Mouse (Mus musculus): ENCODE measurements around the gene Slc38a9.

Slc38a9 gene

DNA sequence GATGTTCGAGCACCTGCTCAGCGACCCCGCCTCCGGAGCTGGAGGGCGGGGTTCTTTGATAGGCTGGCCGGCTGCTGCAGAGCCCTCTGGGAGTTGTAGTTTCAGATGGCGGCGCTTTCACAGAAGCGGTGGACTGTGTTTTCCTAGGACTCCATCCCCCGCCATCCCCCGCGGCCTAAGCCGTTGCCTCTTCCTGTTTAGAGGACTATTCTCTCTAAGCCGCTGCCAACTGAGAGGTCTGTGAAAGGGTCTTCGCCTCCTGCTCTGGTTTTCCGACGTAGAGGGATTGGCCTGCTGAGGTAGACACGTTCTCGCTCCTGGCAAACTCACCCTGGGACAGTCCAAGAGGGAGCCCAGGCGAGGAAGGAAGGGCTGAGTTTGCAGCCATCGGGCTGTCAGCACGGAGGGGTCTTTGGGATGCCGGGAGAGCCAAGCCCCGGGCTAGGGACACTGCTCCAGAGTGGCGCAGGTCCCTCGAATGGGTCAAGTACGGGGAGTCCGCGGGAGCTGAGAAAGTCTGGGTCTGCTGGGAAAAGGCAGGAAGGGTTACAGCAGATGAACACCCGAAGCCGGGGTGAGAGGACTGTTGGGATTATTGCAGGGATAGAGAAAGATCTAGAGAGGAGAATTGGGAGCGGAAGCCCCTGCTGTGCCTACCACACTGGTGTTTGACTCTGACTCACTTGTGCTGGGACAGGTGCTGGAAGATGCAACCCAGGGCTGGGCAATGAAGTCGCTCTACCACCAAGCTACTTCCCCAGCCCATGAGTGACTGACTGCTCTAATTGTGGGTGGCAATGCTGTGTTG is at the start of gene Slc38a9:
Slc38a9 (plus strand) TSS at position 178 of the 808 bp plus-strand sequence.
- peak; percentile 96 for DNase-seq (ENCODE audit: low read depth, low spot score)

- DNase-seq (ENCODE audit: low read depth, low spot score): peak; percentile 16
Observed at GRCm38 (mm10) chr13:112621592-112621991, 39.0 kb upstream of the Slc38a9 start.

DNA sequence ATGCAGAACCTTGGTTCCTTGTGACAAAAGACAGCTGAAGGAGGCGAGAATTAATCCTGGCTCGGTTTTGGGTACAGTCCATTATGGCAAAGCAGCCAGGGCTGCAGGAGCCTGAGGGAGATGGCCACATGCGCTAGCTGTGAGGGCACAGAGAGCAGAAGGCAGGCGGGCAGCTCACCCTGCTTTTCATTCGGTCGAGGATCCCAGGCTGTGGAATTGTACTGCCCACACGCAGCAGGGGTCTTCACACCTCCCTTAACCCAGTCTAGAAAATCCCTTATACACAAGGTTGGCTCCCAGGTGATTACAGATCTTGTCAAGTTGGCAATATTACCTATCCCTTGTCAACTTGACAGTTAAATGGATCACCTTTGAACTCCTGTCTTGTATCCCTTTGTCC is 36.9 kb upstream of the Slc38a9 start:
- no peak for DNase-seq (ENCODE audit: low read depth, low spot score)

DNA sequence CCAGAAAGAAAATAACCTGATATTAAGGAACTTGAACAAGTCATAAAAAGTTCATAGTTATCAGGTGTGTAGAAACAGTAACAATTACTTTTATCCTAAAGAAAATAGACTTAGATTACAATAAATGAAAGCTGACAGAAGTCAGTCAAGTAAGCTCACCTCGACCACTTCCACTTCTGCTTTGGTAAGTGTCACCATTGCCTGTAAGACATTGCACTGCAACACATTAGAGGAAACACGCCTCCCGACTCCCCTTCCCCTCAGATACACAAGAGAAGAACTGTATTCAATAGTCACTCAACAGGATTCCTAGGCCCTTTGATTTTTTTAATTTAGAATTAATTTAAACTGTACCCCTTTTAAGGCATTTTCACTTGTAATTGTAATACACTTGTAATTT is 35.9 kb upstream of the Slc38a9 start:
- peak; percentile 67 for DNase-seq (ENCODE audit: low read depth, low spot score)

GRCm38 (mm10) chr13:112625566-112625965 is 35.0 kb upstream of the Slc38a9 start:
- DNase-seq (ENCODE audit: low read depth, low spot score): no peak

GRCm38 (mm10) chr13:112635174-112635837 is 25.2 kb upstream of the Slc38a9 start:
- DNase-seq (ENCODE audit: low read depth, low spot score): peak; percentile 17

DNA sequence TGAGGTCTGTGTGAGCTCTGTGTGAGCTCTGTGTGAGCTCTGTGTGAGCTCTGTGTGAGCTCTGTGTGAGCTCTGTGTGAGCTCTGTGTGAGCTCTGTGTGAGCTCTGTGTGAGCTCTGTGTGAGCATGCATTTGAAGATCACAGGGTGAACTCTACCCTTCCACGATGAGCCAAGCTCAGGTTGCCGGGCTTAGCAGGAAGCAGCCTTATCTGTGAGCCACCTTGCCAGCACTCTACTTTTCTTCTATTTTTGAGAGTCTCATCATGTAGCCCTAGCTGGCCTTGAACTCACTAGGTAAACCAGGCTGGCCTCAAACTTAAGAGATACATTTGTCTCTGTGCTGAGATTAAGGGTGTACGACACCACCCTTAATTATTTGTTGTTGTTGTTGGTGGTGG is 24.1 kb upstream of the Slc38a9 start:
- DNase-seq (ENCODE audit: low read depth, low spot score): no peak

DNA sequence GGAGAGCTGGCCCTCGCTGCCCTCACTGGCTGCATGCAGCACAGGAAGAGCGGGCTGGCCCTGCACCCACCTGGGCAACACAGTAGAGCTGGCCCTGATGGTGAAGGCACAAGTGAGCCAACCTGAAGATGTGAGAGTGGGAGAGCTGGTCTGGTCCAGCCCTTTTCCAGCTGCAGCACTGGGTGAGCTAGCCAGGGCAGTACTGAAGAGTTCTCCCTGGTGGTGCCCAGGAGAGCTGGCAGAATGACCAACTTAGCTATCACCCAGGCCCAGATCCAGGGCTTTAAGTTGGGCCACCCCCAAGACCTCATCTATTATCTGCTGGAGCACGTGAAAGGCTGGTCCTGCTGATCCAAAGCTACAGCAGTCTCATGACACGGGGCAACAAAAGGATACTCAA is 21.4 kb upstream of the Slc38a9 start:
- no peak for DNase-seq (ENCODE audit: low read depth, low spot score)

GRCm38 (mm10) chr13:112642897-112643296 is 17.7 kb upstream of the Slc38a9 start:
- DNase-seq (ENCODE audit: low read depth, low spot score): no peak

- DNase-seq (ENCODE audit: low read depth, low spot score): no peak
Observed at GRCm38 (mm10) chr13:112644996-112645395, 15.6 kb upstream of the Slc38a9 start.

DNA sequence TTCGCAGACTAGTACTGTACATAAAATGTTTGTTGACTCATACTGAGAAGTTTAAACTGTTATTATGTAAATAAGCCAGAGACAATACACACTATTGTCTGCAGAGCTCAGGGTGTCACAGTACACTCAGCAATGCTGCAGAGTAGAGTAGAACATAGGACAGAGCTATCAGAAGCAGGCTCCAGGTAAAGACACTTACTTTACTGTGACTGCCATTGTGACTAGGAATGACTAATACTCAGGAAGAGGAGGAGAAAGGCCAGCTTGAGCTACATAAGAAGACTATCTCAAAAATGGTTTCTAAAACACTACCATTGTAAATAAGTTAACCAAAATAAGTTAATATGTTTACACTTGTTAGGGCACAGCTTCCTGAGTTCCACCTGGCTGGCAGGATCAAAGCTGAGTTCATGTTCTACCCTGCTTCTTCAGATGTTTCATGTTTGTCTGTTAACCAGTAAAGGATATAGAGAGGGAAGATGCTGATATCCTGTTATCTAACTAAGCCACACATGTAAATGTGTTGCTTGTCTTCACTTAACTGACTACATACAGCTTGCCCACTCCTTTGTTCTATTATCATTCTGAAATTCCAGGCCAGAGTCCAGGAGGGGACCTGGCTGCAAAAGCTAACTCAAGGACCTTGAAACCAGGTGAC is 14.9 kb upstream of the Slc38a9 start:
- peak; percentile 26 for DNase-seq (ENCODE audit: low read depth, low spot score)

- no peak for DNase-seq (ENCODE audit: low read depth, low spot score)
Observed at GRCm38 (mm10) chr13:112651183-112651582, 9.4 kb upstream of the Slc38a9 start.

DNA sequence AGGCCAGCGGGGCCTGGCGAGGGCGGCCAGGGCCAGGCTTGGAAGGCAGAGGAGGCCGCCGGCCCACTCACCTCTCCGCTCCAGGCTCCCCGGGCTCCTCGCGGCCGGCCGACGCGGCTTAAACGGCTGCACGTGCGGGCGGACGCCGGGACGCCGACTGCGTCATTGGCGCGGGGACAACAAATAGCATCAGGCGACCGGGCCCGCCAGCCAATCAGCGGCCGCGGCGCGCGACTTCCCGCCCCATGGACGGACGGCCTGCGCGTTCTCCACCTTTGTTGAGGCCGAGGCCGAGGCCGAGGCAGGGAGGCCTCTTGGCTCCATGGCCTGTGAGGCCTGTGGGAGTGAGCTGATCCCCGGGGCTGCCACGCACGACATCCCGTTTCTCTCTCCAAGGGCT is 8.3 kb upstream of the Slc38a9 start, which contains the start of gene Ddx4:
Ddx4 (minus strand) TSS at position 271 of the 400 bp plus-strand sequence.
- DNase-seq (ENCODE audit: low read depth, low spot score): no peak

DNA sequence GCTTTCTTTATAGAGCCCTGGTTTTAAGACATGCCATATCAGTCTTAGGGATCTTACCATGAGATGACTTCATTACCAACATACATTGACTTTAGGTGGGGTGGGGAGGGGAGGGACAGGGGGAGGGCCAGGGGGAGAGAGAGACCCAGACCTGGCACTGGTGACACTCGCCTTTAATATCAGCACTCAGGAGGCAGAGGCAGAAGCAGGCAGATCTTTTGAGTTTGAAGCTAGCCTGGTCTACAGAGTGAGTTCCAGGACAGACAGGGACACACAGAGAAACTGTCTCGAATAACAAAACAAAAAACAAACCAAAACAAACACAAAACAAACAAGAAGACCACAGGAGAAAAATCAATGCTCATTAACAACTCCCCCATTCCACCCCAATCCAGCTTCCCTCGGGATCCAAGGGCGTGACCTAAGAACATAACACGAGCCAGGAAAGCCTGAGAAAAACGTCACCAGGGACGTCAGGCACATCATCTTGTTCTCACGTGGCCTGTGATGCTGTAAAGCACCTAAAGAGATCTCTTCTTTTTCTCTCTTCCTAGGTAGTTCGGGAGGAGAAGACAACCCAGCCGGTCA is 471 bp upstream of the Slc38a9 start:
- DNase-seq (ENCODE audit: low read depth, low spot score): no peak

GRCm38 (mm10) chr13:112661687-112662086 is 1.1 kb downstream of the Slc38a9 start:
- DNase-seq (ENCODE audit: low read depth, low spot score): peak; percentile 25

- peak; percentile 93 for DNase-seq (ENCODE audit: low read depth, low spot score)
Observed at GRCm38 (mm10) chr13:112666433-112667024, 6.0 kb downstream of the Slc38a9 start.

GRCm38 (mm10) chr13:112667215-112667614 is 6.7 kb downstream of the Slc38a9 start:
- DNase-seq (ENCODE audit: low read depth, low spot score): no peak

DNA sequence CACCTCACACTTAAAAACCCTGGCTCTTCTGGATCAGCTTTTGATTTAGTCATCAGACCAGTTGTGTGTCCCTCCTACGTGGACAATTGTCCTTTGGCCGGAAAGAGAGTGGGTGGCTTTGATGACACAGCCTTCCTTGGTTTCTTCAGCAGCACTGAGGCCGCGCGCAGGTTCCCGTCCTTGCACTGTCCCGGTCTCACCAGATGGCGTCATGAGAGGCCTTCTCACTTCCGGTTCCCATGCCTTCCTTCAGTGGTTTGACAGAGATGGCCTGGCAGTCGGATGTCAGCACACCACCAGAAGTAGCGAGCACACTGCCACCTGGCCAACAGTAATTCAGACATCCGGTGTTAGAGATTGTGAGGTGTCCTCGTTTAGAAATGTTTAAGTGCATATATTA is 11.2 kb downstream of the Slc38a9 start:
- no peak for DNase-seq (ENCODE audit: low read depth, low spot score)

DNA sequence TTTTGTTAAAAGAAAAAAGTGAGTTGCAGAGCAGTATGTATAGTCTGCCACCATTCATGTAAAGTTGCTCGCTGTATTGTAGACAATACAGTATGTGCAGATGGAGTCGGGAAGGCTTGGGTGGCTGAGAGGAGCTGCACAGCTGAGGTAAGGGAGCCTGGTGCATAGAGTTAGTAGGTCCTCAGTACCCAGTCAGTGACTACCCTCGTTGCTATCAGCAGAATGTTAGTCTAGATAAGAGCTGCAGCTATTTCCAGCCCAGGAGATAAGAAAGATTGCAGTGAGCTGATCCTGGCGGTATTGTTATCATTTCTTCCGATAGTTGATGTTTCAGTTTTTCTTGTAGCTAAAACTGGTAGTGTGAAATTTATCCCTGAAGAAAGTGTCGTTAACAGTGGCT is 12.2 kb downstream of the Slc38a9 start:
- no peak for DNase-seq (ENCODE audit: low read depth, low spot score)

GRCm38 (mm10) chr13:112673899-112674447 is 13.4 kb downstream of the Slc38a9 start:
- peak; percentile 77 for DNase-seq (ENCODE audit: low read depth, low spot score)

DNA sequence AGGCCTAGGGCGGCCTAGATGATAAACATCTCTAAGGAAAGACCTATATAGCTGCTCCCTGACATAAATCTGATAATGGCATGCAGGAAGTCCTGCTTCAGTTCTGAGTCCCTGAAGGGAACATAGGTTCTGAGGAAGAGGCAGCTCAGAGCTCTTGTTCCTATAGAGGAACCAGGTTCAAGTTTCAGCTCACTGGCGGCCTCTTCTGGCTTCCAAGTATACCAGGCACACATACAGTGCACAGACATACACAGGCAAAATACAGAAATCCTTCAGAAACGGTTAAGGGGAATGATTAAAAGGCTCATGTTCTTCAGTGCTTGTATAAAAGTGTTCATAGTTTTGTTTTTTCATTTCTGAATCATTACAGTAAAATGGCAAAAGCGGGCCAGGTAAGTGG is 17.6 kb downstream of the Slc38a9 start:
- peak; percentile 58 for DNase-seq (ENCODE audit: low read depth, low spot score)
